Mouse (Mus musculus): ENCODE results near the gene Nectin4. TPM values are rescaled to one million over a fixed set of nuclear protein-coding genes. Genes with fewer than 3 reads are reported as not detected.

The Nectin4 gene
- total RNA-seq, 1 experiment from 2014 or later, result 2.2 TPM

- ATAC-seq (ENCODE audit: extremely low read depth, insufficient number of reproducible peaks, low FRiP score, poor library complexity, severe bottlenecking), result no peak
Observed at GRCm38 (mm10) chr1:171402991-171403390, 33.1 kb downstream of the Nectin4 start.

GRCm38 (mm10) chr1:171407263-171407662 lies 37.4 kb downstream of the Nectin4 start:
- no peak for ATAC-seq (ENCODE audit: extremely low read depth, insufficient number of reproducible peaks, low FRiP score, poor library complexity, severe bottlenecking)

DNA sequence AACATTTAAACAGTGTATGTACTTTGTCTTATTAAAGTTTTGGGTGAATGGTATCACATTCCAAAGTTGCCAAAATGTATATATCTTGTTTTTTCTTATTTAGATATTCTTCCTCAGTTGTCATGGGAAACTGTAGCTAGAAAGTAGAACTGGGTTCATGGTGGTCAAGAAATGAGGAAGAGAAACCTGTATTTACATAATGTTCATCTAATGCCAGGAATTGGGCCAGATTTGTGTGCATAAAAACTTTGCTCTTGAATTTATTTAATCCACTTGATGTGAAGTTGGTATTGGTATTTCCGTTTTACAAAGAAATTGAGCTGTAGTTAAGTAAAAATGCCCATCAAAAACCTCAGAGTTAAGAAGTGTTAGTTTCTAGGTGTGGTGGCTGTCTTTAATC lies 40.3 kb downstream of the Nectin4 start:
- ATAC-seq (ENCODE audit: extremely low read depth, insufficient number of reproducible peaks, low FRiP score, poor library complexity, severe bottlenecking), result no peak; the same call in 1 of the 2 replicates

DNA sequence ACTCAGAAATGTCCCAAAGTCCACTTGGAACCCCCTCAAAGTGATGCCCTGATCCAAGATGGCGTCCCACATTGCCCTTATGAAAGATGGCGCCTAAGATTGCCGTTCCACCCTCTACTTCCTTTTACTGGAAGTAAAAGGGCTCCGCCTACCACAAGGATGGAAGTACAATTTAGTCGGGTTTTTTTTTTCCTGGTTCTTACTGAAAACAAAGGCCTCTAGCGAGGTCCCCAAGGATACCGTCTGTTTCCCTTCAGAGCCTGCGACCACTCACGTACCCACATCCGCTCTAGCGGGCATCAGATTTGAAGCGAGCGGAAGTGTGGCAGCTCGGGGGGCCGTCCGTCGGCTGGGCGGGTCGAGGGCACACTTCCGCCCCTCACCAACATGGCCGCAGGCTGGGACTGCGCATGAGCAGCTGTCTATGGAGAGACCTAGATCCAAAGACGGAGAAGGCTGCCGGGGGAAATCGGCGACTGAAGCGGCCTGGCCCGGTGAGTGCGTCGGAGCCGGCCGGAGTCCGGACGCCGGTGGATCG lies 41.1 kb downstream of the Nectin4 start, which contains the start of gene Usf1:
Usf1 (plus strand) TSS at position 367 of the 538 bp plus-strand sequence.
- ATAC-seq (ENCODE audit: extremely low read depth, insufficient number of reproducible peaks, low FRiP score, poor library complexity, severe bottlenecking), result peak; percentile 85

- ATAC-seq (ENCODE audit: extremely low read depth, insufficient number of reproducible peaks, low FRiP score, poor library complexity, severe bottlenecking), result no peak
Observed at GRCm38 (mm10) chr1:171411492-171411941, 41.6 kb downstream of the Nectin4 start.

GRCm38 (mm10) chr1:171412001-171412441 lies 42.1 kb downstream of the Nectin4 start:
- peak; percentile 40 for ATAC-seq (ENCODE audit: extremely low read depth, insufficient number of reproducible peaks, low FRiP score, poor library complexity, severe bottlenecking)

GRCm38 (mm10) chr1:171412446-171412845 lies 42.5 kb downstream of the Nectin4 start:
- no peak for ATAC-seq (ENCODE audit: extremely low read depth, insufficient number of reproducible peaks, low FRiP score, poor library complexity, severe bottlenecking)

GRCm38 (mm10) chr1:171413608-171414007 lies 43.7 kb downstream of the Nectin4 start:
- ATAC-seq (ENCODE audit: extremely low read depth, insufficient number of reproducible peaks, low FRiP score, poor library complexity, severe bottlenecking), result no peak

DNA sequence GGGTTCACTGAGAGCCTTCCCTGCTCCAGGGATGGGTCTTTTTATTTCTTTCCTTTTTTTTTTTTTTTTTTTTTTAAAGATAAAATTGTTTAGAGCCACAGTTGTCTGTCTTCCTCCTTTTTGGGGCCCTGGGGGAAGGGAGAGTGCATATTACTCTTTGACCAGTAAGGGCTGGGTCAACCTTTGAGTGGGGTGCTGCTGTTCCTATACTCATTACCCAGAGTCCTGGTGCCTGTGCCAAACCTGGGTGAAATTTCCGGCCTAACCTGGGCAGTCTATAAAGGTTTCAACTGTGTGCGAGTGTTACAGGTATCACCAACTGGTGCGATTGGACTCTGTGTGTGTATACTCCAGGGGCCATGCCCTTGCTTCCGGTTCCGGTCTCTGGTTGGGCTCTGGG lies 48.8 kb downstream of the Nectin4 start, which contains the start of gene Tstd1:
Tstd1 (plus strand) TSS at position 213 of the 400 bp plus-strand sequence.
- ATAC-seq (ENCODE audit: extremely low read depth, insufficient number of reproducible peaks, low FRiP score, poor library complexity, severe bottlenecking), result no peak

DNA sequence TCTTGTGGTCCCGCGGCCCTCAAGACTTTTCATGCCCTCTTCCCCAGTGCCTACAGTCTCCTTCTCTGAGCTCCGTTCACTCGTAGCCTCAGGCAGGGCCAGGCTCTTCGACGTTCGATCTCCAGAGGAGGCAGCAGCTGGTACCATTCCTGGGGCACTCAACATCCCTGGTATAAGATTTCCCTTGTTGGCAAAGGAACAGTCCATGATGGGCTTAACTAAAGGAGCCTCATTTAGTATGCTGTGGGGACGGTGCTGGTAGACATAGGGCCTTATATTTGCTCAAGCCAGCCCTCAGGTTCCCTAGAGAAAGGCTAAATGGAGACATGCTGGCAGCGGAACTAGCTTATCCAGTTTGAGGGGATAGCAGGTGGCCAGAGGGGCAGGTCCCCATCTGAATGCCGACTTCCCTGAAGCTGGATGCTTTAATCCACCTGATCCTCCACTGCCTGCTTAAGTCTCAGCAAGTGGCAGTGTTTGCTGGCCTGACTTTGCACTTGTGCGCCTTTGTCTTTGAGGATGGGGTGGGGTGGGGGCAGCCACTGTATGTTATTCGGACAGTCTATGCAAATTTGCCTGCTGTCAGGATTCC lies 49.5 kb downstream of the Nectin4 start:
- no peak for ATAC-seq (ENCODE audit: extremely low read depth, insufficient number of reproducible peaks, low FRiP score, poor library complexity, severe bottlenecking)

- no peak for ATAC-seq (ENCODE audit: extremely low read depth, insufficient number of reproducible peaks, low FRiP score, poor library complexity, severe bottlenecking)
Observed at GRCm38 (mm10) chr1:171419905-171420304, 50.0 kb downstream of the Nectin4 start.

- no peak for ATAC-seq (ENCODE audit: extremely low read depth, insufficient number of reproducible peaks, low FRiP score, poor library complexity, severe bottlenecking)
Observed at GRCm38 (mm10) chr1:171422504-171423095, 52.7 kb downstream of the Nectin4 start.

DNA sequence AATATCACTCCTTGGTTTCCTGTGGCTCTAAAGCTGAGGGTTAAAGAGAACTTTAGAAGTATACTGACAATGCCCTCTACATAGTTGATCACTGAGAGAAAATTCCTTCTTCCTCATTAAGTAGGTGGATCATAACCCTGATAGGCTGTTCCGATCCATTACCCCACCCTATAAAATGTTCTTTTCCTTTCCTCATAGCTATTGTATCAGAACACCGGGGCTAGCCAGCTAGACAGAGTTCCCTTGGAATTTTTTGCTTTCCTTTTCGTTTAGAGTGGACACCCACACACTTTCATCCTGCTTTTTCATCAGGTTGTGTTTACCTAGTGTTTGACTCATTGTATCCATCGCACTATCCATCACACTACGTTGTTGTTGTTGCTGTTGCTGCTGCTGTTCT lies 54.7 kb downstream of the Nectin4 start:
- no peak for ATAC-seq (ENCODE audit: extremely low read depth, insufficient number of reproducible peaks, low FRiP score, poor library complexity, severe bottlenecking)

GRCm38 (mm10) chr1:171425126-171425525 lies 55.2 kb downstream of the Nectin4 start:
- ATAC-seq (ENCODE audit: extremely low read depth, insufficient number of reproducible peaks, low FRiP score, poor library complexity, severe bottlenecking), result no peak

DNA sequence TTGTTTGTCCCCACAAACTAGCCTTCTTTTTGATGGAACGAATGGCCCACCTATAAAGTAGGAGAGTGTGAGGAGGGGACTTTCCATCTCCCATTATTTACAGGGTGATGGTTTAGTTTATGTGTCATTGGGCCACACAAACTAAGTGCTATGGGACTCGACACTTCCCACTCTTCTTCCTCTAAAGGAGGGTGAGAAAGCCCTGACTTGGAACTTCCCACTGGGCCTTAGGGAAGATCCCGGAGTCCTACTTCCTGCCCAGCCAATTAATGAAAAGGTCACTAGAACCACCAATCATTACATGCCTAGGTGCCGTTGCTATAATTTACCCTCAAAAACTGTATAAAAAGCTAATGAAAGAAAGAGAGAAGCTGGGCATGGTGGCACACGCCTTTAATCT lies 62.3 kb downstream of the Nectin4 start:
- ATAC-seq (ENCODE audit: extremely low read depth, insufficient number of reproducible peaks, low FRiP score, poor library complexity, severe bottlenecking), result no peak

DNA sequence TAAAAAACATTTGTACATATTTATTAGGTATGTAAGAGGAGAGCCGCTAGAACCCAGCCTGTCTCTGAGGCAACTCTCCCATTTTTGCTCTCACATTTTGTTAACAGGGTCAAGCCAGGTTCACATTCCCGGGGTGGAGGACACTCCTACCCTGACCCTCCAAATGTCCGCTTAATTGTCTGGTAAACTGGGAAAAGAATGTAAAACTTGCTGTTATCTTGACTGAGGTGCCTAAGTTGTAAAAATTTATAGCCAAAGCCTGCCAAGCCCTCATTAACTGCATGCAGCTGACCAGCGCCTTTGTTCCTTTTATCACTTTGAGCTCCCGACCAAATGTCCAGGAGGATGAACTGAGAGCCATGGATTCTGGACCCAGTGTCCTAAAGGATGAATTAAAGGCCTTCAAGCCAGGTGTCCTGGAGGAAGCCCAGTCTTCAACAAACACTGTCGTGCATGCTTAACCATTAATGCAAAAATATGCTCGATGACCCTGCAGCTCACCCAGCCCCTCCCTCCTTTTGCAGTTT lies 65.5 kb downstream of the Nectin4 start:
- ATAC-seq (ENCODE audit: extremely low read depth, insufficient number of reproducible peaks, low FRiP score, poor library complexity, severe bottlenecking), result no peak

- no peak for ATAC-seq (ENCODE audit: extremely low read depth, insufficient number of reproducible peaks, low FRiP score, poor library complexity, severe bottlenecking)
Observed at GRCm38 (mm10) chr1:171435974-171436373, 66.1 kb downstream of the Nectin4 start.

- ATAC-seq (ENCODE audit: extremely low read depth, insufficient number of reproducible peaks, low FRiP score, poor library complexity, severe bottlenecking), result peak; percentile 71
Observed at GRCm38 (mm10) chr1:171437264-171438013, 67.5 kb downstream of the Nectin4 start, which contains the start of gene F11r. TSS of gene F11r (plus strand) at chr1:171437535.
